Mouse (Mus musculus) G1E (cell line): ENCODE measurements around the gene Acrbp.

Experiments
- CTCF ChIP-seq: IDR thresholded peaks from 2 replicates; pipeline ENCODE4 v1.5.1; 2012; ENCODE audit warnings: low read depth, low read length, inconsistent platforms, mixed read lengths
- GATA1 ChIP-seq: IDR thresholded peaks from 2 replicates; pipeline ENCODE4 v1.6.1; 2012; ENCODE audit warnings: borderline replicate concordance, low read length, inconsistent platforms, mixed read lengths
- POLR2AphosphoS5 ChIP-seq: IDR thresholded peaks from 2 replicates; pipeline ENCODE4 v1.6.1; 2012; ENCODE audit warnings: low read depth, low read length, inconsistent platforms; ENCODE audit not compliant: insufficient replicate concordance
- TAL1 ChIP-seq: conservative IDR thresholded peaks from 2 replicates; pipeline ENCODE4 v1.6.1; 2012; ENCODE audit warnings: low read depth, low read length, inconsistent platforms, mixed read lengths

DNA sequence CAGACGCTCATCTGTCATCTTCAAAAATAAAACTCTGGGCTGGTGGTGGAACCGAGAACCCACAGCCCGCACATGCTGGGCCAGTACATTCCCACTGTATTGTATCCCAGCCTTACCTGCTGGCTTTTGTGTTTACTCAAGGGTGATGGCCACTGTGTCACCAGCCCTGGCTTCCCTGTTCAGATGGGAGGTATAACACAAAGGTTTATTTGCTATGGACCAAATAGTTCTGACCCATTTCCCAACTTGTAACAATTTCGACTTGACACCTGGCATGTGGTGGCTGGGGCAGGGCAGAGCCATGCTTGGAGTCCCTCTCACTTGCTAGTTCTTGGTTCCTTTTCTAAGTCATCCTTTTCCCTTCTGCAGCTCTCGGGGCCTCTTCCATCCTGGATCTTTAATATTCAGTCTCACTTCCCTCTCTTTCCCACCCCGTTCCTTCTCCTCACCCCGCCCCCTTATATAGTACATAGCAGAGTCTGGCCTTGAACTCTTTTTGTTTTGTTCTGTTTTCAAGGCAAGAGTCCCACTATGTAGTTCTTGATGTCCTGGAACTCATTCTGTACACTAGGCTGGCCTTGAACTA lies 33.4 kb downstream of the Acrbp start:
- TF ChIP-seq GATA1, result no peak
- TF ChIP-seq CTCF, result no peak
- no peak for TF ChIP-seq TAL1
- no peak for TF ChIP-seq POLR2AphosphoS5
